Mouse (Mus musculus) lung, postnatal 10 days (tissue): ENCODE data around the gene Mier1.
A peak's percentile ranks its signal among the peaks of the same experiment; 100 is the strongest.
"Not testable (repeated sequence)": the region's sequence is repeated elsewhere in the genome, so short reads cannot be mapped to it uniquely, and the experiment has no call there.

Experiments used
- DNase-seq: peaks from one replicate; pipeline ENCODE4 v3.0.0; 2021

Mier1 gene

DNA sequence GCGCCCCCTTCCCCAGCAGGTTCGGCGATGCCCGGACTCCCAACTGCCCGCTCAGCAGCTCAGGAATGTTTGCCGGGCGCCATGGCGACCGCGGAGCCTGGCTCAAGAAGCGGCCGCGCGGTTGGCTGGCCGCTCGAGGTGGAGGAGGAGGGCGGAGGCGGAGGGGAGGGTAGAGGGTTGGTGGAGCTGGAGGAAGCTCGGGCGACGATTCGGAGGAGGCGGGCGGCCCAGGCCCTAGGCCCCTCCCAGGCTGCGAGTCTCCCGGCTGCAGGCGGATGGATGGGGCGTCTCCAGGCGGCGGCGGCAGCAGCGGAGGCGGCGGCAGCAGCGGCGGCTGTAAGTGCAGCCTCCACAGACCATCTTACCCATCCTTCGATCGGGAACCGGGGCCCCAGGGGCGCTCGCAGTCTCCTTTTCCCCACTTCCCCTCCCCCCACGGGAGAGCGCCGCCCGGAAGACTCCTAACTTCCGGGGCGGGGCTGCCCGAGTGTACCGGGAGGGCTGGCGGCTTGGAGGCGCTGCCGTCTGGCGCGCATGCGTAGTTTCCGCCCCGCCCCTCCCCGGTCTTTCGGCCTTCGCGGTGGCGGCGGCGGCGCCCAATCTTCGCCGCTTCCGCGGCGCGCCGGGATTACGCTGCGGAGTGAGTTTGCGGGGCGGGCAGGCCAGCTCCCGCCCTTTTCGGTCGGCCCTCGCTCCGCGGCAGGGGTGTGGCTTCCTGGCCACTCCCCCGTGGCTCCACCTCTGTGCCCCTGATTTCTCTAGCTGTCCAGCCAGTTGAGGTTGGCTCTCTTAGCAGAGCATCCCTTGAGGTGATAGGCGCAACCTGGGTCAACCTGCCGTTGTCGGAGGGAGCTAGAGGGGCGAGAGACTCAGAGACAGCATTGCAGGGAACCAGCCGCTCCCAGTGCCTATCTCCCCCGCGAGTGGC, at the start of gene Mier1, which contains the start of gene Wdr78:
Gene Mier1, plus strand, starts transcription at position 207 of the 928 bp plus-strand sequence.
Gene Wdr78, minus strand, starts transcription at position 372 of the 928 bp plus-strand sequence.
- DNase-seq = peak; percentile 99

DNA sequence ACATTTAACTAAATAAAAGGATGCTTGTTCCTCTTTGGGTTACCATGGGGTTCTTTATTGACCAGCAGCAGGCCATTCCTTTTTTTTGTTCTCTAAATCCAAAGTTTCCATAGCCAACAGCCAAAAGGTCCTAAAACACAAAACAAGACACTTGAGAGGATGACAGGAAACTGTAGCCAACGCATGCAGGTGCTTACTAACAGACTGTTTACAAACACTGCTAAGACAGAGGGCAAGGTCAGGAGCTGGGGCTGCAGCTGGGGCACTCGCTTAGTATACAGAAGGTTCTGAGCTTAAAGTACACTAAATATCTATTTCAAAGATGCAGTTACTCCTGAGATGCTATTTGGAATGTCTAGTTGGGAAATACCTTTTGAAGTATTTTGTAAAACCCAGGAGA, 49.8 kb upstream of the Mier1 start:
- DNase-seq = no peak

DNA sequence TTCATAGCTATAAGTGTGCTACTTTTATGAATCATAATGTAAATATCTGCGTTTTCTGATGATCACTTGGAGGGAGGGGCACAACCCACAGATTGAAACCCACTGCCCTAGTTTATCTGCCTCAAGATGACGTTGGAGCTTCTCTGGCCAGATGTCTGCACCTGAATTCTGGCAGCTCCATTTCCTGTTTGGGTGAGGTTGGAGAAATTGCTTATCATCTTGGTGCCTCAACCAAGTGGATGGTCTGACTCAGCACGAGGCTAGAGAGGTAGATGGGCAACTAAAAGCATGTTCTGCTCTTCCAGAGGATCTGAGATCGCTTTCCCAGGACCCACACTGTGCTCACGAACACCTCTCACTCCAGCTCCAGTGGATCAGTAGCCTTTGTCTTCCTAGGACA, 49.2 kb upstream of the Mier1 start:
- DNase-seq = no peak

DNA sequence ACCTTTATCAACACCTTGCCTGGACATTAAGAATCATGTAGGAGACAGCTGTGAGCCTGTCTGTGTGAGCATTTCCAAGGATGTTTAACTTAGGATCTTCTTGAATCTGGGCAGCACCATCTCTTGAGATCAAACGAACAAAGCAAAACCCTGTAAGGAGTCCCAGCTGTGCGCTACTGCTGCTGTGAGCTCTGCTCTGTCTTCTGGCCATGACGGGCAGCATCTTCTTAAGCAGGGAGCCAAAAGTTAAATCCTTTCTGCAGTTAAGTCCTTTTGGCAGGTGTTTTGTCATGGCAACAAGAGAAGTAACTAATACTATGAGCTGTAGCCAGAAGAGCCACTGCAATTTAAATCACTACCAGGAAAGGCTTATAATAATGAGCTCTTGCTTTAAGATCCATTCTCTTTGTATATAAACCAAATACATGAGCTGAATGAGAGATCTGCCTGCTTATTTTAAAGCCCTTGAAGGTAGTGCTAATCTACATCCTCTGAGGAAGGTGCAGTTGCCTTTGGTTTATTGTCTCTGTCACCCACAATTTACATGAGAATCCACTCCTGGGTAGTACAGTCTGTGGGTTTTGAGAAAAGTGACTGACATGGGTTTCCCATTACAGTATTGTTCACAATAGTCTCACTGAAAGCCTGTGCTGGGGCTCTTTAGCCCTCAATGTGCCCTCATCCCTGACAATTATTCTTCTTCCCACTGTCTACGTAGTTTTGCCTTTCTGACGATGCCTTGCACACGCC, 46.1 kb upstream of the Mier1 start:
- no peak for DNase-seq

DNA sequence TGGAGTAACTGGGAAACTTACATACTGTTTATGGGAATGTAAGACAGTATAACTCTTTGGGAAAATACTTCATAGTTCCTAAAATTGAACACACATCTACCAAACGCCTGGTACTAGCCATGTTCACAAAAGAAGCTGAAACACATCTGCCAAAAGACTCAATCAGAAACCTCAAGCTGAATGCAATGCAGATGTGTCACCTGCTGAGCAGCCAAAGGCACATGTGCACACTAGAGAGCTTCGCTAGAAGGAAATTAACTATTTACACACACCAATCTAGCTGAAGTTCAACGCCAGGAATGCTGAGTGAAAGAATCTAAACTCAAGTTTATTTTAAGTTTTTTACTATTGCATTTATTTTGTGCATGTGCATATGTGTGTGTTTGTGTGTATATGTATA, 43.6 kb upstream of the Mier1 start:
- DNase-seq = no peak

DNA sequence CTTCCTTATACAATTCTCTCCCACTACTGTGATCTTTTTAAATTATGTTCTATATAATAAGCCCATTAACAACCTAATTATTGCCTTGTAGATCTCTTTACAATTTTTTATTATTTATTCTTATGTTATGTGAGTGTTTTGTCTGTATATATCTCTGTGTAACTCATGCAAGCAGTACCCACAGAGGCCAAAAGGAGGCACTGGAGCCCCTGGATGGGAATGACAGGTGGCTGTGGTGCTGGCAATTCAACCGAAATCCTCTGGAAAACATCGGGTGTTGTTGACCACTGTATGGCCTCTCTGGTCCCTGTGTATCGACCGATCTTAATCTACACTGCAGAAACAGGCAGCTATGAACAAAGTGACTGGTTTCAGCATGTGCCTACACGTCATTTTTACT, 29.0 kb upstream of the Mier1 start:
- no peak for DNase-seq

DNA sequence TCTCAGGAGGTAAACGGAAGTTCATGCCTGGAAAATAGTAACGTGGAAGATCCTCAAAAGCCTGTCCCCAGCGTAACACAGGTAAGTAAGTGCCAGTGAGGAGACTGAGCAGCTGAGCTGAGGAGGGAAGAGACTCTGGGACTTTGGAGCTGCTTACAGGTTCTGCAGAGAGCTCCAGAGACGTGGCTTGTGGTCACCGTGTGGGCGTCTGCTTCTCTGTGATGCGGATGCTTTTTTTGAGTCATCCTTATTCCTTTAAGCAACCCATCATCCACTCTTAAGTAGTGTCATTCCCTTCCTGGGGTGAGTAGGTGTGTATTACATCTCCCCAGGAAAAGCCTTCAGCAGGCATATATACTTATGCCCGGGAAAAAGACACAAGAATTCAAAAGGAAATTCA, 18.3 kb upstream of the Mier1 start:
- no peak for DNase-seq

DNA sequence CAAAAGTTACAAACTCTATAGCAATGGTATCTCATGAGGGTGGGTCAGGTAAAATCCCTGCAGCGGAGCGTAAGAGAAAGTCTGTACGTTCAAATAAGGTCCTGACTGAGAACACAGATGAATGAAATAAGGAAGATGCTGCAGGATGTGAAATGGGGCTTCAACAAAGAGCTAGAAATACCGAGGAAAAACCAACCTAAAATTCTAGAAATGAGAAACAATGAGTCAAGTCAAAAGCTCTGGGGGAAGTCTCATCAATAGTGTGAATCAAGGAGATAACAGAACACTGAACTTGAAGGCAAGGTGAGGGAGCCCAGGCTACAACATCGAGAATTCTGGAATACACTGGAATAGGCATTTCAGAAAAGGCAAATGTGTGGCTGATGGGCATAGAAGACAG, 15.7 kb upstream of the Mier1 start:
- DNase-seq = no peak

DNA sequence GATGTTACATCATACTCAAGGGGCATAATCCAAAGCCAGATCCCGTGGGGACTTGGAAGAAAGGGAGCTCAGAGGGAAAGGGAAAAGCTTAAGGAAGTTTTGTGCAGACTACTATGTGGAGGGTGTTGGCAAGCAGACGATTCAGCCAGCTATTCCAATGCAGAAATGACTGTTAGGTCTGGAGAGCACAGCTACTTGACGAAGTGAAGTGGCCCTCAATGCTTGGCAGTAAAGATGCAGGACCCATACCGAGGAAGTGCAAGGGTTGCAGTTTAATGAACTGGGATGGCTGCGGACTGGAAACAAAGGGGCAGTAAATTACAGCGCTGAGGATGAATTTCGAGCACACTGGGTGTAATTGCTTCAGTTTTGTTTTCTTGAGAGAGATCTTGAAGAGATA, 1.5 kb upstream of the Mier1 start:
- DNase-seq = peak; percentile 65

DNA sequence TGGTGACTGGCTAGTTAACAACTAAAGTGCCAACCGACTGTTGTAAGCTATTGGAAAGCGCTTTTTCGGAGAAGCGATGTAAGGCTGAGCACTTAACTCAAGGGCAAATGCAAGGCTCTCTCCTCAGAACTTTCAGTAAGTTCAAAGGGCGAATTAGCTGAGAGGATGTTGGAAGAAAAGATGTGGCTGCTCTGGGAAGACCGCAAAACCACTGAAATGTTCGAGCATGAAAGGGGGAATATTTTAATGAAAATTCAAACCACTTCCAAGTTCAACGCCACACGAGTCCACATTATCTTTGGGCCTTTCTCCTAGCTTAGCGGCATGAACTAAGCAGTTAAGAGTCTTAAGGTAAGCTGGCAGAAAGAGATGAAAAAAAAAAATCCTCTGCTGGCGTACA, 788 bp upstream of the Mier1 start:
- DNase-seq = no peak

DNA sequence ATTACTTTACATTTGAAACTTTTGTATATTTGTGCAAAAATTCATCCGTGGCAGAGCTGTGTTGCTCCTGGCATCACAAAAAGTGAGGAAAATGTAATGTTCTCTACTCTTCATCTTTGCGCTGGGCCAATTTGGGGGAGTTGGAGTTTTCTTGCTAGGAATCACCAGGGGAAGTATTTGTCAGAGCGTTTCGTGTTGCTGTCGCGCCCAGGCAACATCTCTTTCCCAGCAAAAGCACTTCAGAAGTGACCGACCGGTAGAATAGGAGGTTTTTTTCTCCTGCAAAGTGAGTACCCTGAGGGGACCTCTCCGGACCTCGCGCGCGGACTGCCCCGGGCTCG, 4.7 kb downstream of the Mier1 start:
- no peak for DNase-seq

DNA sequence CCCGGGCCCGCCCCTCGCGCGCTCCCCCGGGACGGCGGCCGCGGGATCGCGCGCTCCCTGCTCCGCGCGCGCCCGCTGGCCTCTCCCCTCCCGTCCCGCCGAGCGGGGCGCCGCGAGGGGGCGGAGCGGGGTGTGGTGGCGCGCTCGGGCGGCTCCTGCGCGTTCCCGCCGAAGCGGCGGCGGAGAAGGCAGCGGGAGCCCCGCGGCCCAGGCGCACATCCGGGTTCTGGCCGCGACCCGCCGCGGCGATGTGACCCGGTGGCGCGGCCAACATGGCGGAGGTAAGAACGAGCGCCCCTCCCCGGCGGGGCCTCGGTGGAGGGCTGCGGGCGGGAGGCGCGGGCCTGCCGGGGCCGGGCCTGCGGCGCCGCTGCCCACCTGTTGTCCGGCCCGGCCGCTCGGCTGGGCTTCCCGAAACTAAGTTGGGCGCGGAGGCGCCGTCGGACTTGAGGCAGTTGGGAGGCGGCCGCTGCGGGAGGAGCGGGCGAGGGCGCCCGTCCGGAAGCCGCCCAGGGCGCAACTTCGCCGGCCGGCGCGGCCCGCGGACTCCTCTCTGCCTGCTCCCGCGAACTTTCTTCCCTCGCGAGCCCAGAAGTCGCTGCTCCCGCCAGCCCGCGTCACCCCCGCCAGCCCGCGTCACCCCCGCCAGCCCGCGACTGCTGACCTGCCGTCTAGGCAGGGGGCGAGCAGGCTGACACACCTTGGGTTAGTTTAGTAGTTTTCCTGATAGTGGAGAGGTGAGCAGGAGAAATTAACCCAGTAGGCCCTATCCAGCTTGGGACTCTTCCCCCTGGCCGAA, 5.2 kb downstream of the Mier1 start:
- DNase-seq = peak; percentile 84

DNA sequence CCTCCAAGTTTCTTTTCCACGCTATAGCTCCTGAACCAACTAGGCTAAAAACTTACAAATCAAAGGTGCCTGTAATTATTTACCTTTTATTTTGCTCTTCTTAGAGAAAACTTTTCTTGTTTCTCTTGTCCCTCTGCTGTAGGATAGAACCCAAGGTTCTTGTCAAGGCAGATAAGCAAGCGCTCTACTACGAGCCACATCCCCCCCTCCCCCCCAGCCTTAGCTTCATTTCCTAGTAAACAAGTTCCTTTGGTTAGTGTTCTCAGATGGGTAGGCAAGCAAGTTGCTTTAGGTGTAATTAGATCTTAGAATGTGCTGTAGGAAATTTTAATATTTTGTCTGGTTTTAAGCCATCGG, 5.8 kb downstream of the Mier1 start:
- DNase-seq = no peak

DNA sequence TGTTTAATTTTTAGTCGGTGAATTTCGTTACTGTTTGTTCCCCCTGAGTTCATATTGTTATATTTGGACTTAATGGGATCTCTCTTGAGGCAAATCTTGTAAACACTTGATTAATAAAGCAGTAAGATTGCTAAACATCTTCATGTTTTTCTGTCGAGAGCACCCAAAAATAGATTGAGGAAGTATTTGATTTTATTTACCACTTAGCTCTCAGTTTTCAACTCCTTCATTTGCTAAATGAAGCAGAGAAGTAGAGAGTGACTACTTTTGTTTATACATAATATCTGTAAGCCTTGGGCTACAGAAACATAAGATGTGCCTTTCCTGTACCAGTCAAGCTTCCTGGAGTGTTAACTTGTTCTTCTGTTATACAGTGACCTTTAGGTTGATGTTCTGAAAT, 6.2 kb downstream of the Mier1 start:
- no peak for DNase-seq

DNA sequence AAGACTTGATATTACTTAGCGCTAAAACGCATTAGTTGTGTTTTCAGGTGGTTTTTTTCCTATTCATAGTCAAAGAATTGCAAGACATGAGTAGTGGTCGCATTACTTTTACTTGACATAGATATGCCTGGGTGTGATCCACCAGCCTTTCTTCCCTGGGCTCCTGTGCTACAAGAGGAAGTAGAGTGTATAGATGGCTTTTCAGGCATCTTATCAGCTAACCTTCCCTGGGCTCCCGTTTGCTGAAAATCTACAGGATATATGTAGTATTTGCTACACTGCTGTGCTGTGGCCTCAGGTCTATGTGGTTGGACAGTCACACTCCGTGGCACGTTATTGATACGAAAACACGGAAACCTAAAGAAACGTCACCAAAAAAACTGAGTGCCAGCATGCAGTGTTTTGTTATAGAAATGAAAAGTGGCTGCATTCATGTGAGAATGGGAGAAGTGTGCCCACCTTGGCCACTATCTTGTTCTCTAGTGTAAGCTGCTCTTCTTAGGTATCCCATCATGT, 6.7 kb downstream of the Mier1 start:
- DNase-seq = no peak

DNA sequence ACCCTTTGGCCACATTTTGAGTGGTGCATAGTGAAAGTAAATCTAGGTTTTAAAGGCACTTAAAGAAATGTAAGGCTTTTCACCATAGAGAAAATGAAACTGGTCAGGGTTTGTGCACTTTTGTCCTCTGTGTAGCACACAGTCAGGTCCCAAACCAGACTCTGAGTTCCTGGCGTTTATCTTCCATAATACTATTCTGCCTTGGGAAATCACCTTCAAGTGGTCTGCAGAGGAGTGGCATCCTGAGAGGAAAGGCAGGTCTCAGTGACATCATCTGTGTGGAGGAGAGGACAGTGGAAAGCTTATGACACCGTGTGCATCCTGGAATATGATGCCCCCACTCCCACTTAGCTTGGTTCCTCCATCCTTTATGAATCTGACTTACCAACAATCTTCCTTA, 8.9 kb downstream of the Mier1 start:
- no peak for DNase-seq

DNA sequence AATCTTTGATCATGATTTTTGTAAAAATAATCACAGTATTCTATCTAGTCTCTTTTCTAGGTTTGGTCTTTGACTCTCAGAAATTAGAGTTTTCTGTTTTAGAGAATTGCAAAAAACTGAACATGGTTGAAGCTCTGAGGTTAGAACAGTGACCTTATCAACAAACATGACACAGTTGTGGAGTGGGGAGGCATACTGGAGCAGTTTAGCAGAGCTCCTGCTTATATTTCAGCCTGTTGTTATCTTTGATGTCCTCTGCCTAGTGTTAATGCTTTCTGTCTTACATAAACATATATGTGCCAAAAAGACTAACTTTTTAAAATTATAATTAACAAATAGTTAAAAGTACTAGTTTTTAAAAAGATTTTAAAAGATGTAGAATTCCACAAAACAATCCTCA, 9.4 kb downstream of the Mier1 start:
- DNase-seq = no peak

DNA sequence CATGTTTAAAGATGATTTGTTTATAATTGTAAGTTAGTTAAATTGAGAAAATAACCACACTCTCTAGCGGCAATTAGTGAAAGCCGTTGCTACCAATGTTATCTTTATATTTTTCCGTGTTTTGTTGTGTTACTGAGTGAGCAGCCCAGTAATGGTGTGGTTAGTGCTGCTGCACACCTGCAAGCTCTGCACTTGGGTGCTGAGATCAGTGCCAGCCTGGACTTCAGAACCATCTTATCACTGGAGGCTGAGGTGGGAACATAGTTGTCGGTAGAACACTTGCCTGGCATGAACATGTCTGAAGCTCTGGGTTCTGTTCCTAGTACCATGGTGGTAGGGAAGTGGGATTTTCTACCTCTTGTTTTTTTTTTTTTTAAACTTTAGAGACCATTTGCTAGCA, 12.3 kb downstream of the Mier1 start:
- no peak for DNase-seq

DNA sequence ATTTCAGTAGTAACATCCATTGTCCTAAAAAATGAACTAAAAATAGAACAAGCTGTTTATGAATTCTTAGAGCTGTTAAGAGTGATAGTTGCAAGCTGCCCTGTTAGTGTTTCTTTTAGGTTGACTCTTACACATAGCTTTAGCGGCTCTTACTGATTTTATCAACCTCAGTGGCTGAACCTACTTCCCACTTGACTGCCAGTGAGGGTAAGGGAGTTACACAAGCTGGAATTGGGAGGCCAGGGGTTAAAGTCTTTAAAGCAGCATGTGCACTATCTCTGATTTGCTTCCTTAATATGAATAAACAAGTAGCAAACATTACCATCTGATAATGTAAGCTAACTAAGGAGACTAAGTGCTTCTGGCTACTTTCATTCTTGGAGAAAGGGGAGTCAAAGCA, 22.8 kb downstream of the Mier1 start:
- DNase-seq = no peak

DNA sequence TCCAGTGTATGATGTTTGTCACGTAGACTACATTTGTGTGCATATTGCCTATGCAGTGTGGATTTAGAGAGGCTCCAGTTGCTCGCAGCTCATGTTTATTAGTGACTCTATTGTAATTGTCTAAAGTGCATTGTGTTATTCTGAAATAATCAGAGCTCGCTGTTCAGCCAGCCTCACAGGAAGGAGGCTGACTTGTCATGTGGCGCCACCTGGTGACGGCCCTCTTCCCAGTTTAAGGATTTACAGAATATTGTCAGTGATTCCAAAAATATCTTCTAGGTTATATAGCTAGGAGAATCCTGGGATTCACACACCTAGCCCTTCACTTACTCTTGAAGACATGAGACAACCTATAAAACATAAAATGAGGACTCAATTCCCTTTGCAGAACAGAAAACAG, 32.1 kb downstream of the Mier1 start:
- DNase-seq = peak; percentile 85

DNA sequence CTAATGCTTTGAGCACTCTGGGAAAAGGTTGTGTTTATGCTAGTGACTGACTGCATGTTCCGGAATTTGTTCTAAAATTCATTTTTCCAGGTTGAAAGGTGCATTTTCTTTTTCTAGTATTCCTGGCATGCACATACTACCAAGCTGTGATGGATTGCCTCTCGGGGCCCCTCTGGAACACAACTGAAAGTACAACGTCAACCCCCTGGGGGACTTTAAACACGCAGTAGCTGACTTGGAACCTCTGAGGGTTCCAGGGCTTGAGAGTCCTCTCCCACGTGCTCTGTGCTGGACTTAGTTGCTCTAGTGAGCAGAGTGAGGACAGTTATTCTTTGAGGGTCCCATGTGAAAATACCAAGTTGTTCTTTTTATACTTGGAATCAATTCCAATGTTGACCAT, 37.8 kb downstream of the Mier1 start:
- no peak for DNase-seq

DNA sequence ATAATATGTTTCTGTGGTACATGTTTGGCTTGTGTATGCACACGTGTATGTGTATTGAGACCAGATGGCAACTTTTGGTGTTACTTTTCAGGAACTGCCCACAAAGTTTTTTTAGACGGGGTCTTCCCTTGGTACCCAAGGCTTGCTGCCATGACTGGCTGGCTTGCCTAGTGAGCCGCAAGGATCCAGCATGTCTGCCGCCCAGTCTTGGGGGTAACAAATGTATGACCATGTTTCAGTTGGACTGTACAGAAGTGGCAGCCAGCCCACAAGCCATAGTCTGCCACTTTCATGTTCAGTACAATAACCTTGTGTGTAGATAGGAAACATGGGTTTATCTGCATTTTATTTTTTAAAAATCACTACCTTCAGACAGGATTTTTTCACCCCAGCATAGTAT, 44.6 kb downstream of the Mier1 start:
- DNase-seq = no peak

DNA sequence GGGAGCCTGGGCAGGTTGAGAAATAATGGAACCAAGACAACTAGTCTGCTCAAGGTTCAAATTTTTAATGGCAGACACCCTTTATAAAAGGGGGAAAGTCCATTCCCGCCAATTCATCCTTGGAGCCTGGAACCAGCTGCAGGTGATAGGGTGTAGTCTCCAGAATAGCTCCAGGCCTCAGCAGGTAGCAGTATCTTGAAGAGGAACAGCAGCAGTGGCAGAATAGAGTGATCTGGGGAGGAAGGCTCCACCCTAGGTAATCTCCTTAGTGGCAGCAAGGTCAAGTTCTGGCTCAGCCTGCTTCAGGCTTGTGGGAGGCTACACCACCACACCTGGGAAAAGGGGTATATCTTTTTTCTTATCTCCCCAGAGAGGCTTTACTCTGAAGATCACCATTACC, 52.0 kb downstream of the Mier1 start:
- DNase-seq = not testable (repeated sequence)
